Mouse (Mus musculus) liver, adult 2 months (tissue): Measurements from ENCODE around the gene Arhgef17. TPM values are rescaled to one million over a fixed set of nuclear protein-coding genes. Genes with fewer than 3 reads are reported as not detected.

Experiments used
- DNase-seq: peaks from one replicate; pipeline ENCODE4 v3.0.0-alpha.2; 2011; ENCODE audit warnings: low read depth, low spot score; ENCODE audit errors: extremely low read depth
- H3K27ac ChIP-seq: fragments of 200-500 bp; replicated peaks from 2 replicates; pipeline ENCODE4 v1.5.1; 2012; ENCODE audit warnings: low read depth, mild to moderate bottlenecking, control low read depth, inconsistent platforms, low read length; ENCODE audit not compliant: insufficient read depth
- H3K27me3 ChIP-seq: fragments of 200-500 bp; 2 replicates; pipeline ENCODE4 v1.6.1; 2012; ENCODE audit warnings: mild to moderate bottlenecking, moderate library complexity, low read length, inconsistent platforms; ENCODE audit not compliant: control insufficient read depth, insufficient read depth
- H3K36me3 ChIP-seq: fragments of 200-500 bp; 2 replicates; pipeline ENCODE4 v1.6.1; 2012; ENCODE audit warnings: low read length, inconsistent platforms; ENCODE audit not compliant: control insufficient read depth, insufficient read depth
- H3K4me1 ChIP-seq: fragments of 200-500 bp; 2 replicates; pipeline ENCODE4 v1.6.1; 2011; ENCODE audit warnings: low read length; ENCODE audit not compliant: control insufficient read depth, insufficient read depth
- H3K4me3 ChIP-seq: fragments of 200-500 bp; 2 replicates; pipeline ENCODE4 v1.5.1; 2011; ENCODE audit warnings: low read depth, mild to moderate bottlenecking, control low read depth, low read length, moderate library complexity; ENCODE audit not compliant: insufficient read depth
- H3K79me2 ChIP-seq: fragments of 200-500 bp; 2 replicates; pipeline ENCODE4 v1.6.1; 2012; ENCODE audit warnings: inconsistent platforms, mild to moderate bottlenecking, low read length, moderate library complexity; ENCODE audit not compliant: control insufficient read depth, insufficient read depth
- H3K9ac ChIP-seq: fragments of 200-500 bp; 2 replicates; pipeline ENCODE4 v1.6.1; 2012; ENCODE audit warnings: low read depth, mild to moderate bottlenecking, control low read depth, inconsistent platforms, low read length
- CTCF ChIP-seq: fragments of 200-500 bp; IDR thresholded peaks from 2 replicates; pipeline ENCODE4 v1.5.1; 2011; ENCODE audit warnings: low read depth, low read length, control low read depth
- POLR2A ChIP-seq: fragments of 200-500 bp; IDR thresholded peaks from 2 replicates; pipeline ENCODE4 v1.6.1; 2011; ENCODE audit warnings: low read length, control low read depth; ENCODE audit not compliant: insufficient read depth; ENCODE audit errors: extremely low read depth
- WGBS: fragments of 180-500 bp; shearing (Covaris S2); methylation state at CpG from one replicate; pipeline ENCODE4 v1.1.7; 2018; 5-methylcytosine and 5-hydroxymethylcytosine counted together
- polyA plus RNA-seq: library from polyadenylated mRNA; depleted of rRNA; stranded (reverse); fragments of >200 nt; gene quantifications from 2 replicates; pipeline ENCODE4 v1.2.3, GENCODE M21; 2012
- total RNA-seq: library from RNA; depleted of rRNA; stranded (reverse); fragments of >200 nt; gene quantifications from 2 replicates; pipeline ENCODE4 v1.2.3, GENCODE M21; 2014

The Arhgef17 gene
- total and polyA plus RNA-seq, 2 experiments, result 1.2 to 1.8 TPM

DNA sequence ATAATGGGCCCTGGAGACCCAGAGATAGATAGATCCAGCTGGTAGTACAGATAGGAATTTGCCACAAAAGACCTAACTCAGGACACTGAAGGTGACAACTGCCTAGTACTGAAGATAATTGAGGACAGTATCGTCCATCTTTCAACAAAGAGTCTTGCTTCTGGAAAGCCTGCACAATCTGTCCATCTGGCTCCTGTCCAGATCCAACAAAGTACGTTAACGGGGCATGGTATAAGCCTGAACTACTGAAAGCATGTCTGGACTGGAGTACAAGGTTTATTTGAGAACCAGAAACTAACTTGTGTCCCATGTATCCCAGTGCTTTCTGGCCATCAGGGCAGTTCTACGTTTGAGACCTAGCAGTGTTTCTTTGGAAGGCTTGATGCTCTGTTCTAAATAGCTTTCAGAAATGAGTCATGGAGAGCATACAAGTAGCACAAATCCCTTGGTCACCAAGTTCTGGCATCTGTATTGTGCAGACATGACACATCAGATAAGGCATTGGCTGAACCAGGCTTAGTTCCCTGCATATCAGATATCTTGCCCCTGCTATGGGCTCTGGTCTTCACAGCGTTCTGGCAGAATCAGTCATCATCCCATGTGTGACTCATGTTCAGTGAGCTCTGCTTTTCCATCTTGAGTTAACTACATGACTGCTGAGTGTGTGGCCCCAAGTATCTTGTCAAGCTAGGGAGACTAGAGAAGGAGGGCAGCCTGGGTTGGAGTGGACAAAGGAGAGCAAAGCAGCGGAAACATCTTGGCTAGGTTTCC is 92.1 kb downstream of the Arhgef17 start:
- H3K79me2 ChIP-seq, result no peaks in the 10 kb centered on the region
- H3K9ac ChIP-seq, result no peak overlapping the region
- peaks cover 7% of the 10 kb centered on the region for H3K36me3 ChIP-seq
- H3K27me3 ChIP-seq, result no peaks in the 10 kb centered on the region
- TF ChIP-seq CTCF, result no peak
- TF ChIP-seq POLR2A, result no peak
- no peak overlapping the region for H3K4me3 ChIP-seq
- WGBS, result 45% methylated on average over 6 of the region's 6 CpGs
- DNase-seq, result no peak
- no peak overlapping the region for H3K27ac ChIP-seq
- no peaks in the 10 kb centered on the region for H3K4me1 ChIP-seq

DNA sequence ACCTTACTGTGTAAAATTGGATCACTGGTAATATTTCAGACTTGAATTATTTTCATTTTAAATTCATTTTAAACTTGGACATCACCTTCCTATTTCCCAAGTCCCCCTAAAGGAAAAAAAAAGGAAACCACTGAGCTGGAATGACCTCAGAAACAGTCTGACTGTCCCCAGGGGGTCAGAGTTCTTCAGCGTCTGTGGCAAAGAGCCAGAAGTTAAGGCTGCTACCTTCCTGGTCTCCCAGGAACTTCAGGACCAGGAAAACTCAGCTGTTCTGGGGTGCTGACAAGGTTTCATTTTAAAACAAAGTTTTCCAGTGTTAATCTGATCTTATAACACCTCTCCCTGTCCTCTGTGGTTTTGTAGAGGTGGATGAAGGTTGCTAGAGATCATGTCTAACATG is 94.2 kb downstream of the Arhgef17 start:
- Histone ChIP-seq H3K4me1 (no peaks in the 10 kb centered on the region), H3K27ac (no peak overlapping the region)
- WGBS, result 26% methylated on average over 1 of the region's 1 CpGs

DNA sequence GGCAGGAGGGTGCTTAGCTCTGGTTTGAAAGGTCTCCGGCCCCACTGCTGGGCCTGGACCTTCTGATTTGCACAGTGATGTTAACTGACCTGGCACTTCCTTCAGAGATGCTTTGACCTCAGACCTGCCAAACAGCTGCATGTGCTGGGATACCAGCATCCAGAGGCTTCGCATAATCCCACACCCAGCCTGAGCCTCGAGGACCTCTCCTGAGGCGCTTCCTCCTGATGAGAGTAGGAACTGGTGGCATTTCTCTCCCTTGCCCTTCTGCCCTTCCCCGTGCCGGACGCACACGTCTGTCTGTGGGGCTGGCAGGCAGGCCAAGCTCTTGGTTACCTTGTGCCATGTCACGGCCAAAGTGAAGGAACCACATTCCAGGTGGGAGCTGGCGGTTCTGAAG is 95.2 kb downstream of the Arhgef17 start:
- H3K4me3 ChIP-seq, result no peak overlapping the region
- WGBS, result 92% methylated on average over 10 of the region's 10 CpGs
- no peak overlapping the region for H3K27ac ChIP-seq
- H3K9ac ChIP-seq, result no peak overlapping the region
- no peak for TF ChIP-seq POLR2A
- TF ChIP-seq CTCF, result no peak
- no peaks in the 10 kb centered on the region for H3K79me2 ChIP-seq
- no peak for DNase-seq
- no peaks in the 10 kb centered on the region for H3K27me3 ChIP-seq
- H3K36me3 ChIP-seq, result peaks cover 10% of the 10 kb centered on the region
- no peaks in the 10 kb centered on the region for H3K4me1 ChIP-seq

More for the DNA sequence above, 94.2 kb downstream of the Arhgef17 start:
- peaks cover 10% of the 10 kb centered on the region for H3K36me3 ChIP-seq
- TF ChIP-seq POLR2A, result no peak
- TF ChIP-seq CTCF, result no peak
- H3K79me2 ChIP-seq, result no peaks in the 10 kb centered on the region
- H3K27me3 ChIP-seq, result no peaks in the 10 kb centered on the region
- no peak for DNase-seq
- H3K4me3 ChIP-seq, result no peak overlapping the region
- H3K9ac ChIP-seq, result no peak overlapping the region

DNA sequence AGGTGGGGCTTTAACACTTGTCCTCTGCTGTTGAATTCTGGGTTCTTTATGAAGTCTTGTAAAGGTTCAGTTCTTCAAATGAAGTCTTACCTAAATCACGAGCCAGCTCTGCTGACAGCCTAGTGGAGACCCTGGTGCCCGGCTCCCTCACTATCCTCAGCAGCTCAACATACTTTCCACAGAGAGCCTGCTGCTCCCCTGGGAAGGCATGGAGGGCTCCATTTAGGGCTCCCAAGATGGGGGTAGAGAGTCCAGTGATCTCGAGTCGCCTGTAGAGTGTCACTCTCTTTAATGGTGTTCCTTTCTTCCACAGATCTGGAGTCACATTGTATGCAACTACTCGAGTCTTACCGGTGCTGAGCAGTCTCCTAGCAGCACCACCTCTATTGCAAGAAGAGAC is 96.2 kb downstream of the Arhgef17 start:
- no peak overlapping the region for H3K9ac ChIP-seq
- no peak overlapping the region for H3K4me3 ChIP-seq
- peaks cover 10% of the 10 kb centered on the region for H3K36me3 ChIP-seq
- H3K27ac ChIP-seq, result no peak overlapping the region
- no peaks in the 10 kb centered on the region for H3K4me1 ChIP-seq
- H3K27me3 ChIP-seq, result no peaks in the 10 kb centered on the region
- no peak for DNase-seq
- no peaks in the 10 kb centered on the region for H3K79me2 ChIP-seq
- no peak for TF ChIP-seq POLR2A
- no peak for TF ChIP-seq CTCF
- 92% methylated on average over 6 of the region's 6 CpGs for WGBS

DNA sequence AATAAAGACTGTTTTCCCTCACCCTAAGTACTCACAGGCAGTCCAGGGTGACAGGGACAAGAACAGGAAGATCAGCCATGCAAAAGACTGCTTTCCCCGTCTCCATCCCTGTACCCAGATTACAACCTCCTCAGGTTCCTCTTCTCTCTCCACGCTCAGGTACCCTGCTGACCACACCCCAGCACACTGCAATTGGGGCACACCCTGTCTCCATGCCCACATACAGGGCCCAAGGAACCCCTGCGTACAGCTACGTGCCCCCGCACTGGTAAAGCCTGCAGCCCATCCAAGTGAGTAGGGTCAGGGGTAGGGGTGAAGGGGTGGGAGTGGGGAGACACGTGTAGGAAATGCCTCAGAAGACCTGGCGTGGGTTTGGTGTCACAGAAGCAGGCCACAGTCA is 96.7 kb downstream of the Arhgef17 start:
- Histone ChIP-seq H3K9ac (no peak overlapping the region), H3K27ac (no peak overlapping the region), H3K27me3 (no peaks in the 10 kb centered on the region), H3K4me3 (no peak overlapping the region), H3K79me2 (no peaks in the 10 kb centered on the region), H3K36me3 (peaks cover 10% of the 10 kb centered on the region), H3K4me1 (no peaks in the 10 kb centered on the region)
- 97% methylated on average over 7 of the region's 7 CpGs for WGBS
- no peak for DNase-seq
- no peak for TF ChIP-seq CTCF
- TF ChIP-seq POLR2A, result no peak

DNA sequence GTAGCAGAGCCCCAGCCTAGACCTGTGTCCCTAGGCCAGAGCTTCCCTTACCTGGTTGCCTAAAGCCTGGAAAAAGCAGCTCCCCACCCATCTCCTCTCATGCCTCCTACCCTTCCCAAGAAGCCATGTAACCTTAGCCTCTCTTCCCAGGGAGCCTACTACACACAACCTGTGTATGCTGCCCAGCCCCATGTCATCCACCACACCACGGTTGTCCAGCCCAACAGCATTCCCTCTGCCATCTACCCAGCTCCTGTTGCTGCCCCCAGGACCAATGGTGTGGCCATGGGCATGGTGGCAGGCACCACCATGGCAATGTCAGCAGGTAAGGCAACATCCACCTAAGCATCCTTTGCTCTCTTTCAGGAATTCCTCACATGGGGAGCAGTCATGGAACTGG is 98.0 kb downstream of the Arhgef17 start:
- Histone ChIP-seq H3K27me3 (no peaks in the 10 kb centered on the region), H3K27ac (no peak overlapping the region), H3K9ac (no peak overlapping the region), H3K36me3 (peaks cover 10% of the 10 kb centered on the region), H3K79me2 (no peaks in the 10 kb centered on the region), H3K4me3 (no peak overlapping the region), H3K4me1 (no peaks in the 10 kb centered on the region)
- 100% methylated on average over 1 of the region's 1 CpGs for WGBS
- DNase-seq, result no peak
- TF ChIP-seq CTCF, result no peak
- no peak for TF ChIP-seq POLR2A
